Mouse (Mus musculus): Measurements from ENCODE around the gene Slc43a3.
"Not testable (repeated sequence)": the region's sequence is repeated elsewhere in the genome, so short reads cannot be mapped to it uniquely, and the experiment has no call there.

GRCm38 (mm10) chr2:84896686-84897085, 39.7 kb upstream of the Slc43a3 start:
- TF ChIP-seq RCOR1 (IDR thresholded peaks at IDR 0.05; ENCODE audit: low read depth, low read length); CHD2 (IDR thresholded peaks at IDR 0.05; ENCODE audit: low read length); JUND (IDR thresholded peaks at IDR 0.05; ENCODE audit: low read depth, low read length); EP300 (IDR thresholded peaks at IDR 0.05; ENCODE audit: low read depth in 1 of 2, low read length in 2 of 2); E2F4 (IDR thresholded peaks at IDR 0.05; ENCODE audit: borderline replicate concordance, low read depth, low read length); SIN3A (IDR thresholded peaks at IDR 0.05; ENCODE audit: low read length); POLR2AphosphoS5 (IDR thresholded peaks at IDR 0.05; ENCODE audit: borderline replicate concordance, low read depth, low read length); HCFC1 (IDR thresholded peaks at IDR 0.05; ENCODE audit: low read depth, low read length); CTCF (IDR thresholded peaks at IDR 0.05 in 2 of 3, conservative IDR thresholded peaks at IDR 0.05 in 1 of 3; ENCODE audit: control insufficient read depth in 1 of 3, insufficient read depth in 1 of 3, low read depth in 2 of 3, low read length in 3 of 3, poor library complexity in 1 of 3, severe bottlenecking in 1 of 3): not testable (repeated sequence)
